Mouse (Mus musculus): ENCODE measurements around the gene Gm49354.
"Not testable (repeated sequence)": the region's sequence is repeated elsewhere in the genome, so short reads cannot be mapped to it uniquely, and the experiment has no call there.

The Gm49354 gene

DNA sequence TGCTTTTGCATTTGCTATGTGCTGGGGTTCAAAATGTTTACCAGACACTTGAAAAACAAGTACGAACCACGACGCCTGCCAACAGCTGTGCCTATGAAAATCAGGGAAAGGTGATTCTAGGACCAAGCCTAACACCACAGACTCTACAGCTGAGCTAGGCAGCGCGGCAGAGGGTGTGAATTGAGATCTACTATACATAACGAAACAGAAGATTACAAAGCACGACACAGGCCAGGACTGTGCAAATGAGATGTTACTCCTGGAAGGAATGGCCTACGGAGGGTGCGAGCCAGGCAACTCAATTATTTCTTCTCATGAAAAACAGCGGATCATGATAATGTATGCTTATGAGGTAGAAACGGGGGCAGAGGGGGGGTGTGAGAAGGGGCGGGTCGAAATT, 13.5 kb downstream of the Gm49354 start:
- peak; percentile 21 for DNase-seq (ENCODE audit: extremely low read depth, low read depth)

DNA sequence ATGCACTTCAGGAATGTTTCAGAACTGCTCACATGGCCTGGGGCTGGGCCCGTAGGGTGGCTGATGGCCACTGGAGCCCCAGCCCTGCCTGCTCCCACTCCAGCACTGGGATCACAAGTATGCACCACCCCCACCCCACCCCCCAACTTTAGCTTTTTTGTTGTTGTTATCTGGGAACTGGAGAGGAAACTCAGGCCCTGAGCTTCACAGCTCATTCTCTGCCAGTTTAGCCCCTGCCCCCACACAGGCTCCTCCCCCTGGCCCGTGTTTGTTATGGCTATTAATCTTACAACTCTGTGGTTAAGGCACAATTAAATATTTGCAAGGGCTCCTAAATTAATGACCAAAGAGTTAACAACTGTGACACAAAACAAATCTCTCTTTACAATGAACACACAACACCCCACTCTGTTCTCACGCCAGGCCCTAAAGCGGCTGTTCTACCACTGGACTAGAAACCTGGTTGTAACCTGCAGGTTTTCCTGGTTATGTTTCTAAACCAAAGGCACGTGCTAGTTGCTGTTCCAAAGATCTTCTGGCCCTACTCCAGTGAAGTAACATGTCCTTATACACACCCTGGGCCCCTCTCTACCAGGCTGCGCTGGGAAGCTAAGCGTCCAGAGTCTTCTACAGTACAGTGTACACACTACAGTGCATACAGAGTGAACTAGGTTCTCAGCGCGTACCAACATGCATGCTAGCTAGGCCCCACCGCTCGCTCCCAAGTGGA, 15.1 kb downstream of the Gm49354 start:
- DNase-seq (ENCODE audit: extremely low read depth, low read depth) = no peak

DNA sequence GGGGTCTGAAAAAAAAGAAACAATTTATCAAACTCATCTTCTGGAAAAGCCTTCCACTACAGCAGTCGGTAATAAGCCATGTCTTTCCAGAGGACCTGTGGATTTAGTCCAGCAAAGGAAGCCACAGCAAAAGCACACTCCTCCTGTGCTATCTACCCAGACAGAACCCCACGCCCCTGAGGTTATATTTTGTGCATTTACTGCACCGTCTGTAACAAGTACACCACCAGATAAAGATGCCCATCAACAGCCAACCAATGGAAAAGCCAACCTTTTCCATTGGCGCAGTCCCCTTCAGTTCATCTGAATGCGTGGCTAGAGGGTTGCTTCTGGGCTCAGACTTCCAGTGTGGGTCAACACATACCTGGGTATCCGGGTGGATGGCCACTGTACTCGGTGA, 19.3 kb downstream of the Gm49354 start:
- no peak for DNase-seq (ENCODE audit: extremely low read depth, low read depth)

DNA sequence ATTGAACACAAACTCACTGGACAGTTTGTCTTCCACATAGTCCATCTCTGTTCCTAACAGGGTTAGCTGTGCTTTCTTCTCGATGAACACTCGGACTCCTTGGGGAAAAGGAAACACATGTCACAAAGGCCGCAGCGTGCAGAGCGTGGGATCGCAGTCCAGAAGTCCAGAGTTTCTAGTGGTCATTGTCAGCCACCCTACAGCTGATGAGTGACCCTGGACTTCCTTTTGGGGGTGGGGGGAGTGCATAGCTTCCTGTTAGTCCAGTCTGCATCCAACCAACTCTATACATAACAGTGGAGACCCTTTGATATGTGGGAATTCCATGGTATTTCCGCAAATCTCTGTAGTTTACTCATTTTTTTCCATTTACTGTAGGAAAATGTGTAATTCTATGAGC, 25.1 kb downstream of the Gm49354 start:
- no peak for DNase-seq (ENCODE audit: extremely low read depth, low read depth)

DNA sequence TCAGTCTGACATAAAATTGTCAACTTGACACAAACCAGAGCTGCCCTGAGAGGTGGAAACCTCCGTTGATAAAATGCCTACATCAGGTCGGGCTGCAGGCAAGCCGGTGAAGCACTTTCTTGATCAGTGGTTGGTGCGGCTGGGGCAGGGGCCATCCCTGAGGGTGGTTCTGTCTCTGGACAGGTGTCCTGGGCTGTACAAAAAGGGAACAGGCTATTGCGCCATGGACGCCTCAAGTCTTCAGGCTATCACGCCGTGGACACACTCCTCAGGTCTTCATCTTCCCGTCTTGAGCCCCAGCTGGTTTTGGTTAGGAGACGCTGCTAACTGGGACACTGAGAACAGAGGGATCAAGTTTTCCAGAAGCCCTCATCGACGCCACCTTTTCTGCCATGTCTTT, 31.7 kb downstream of the Gm49354 start:
- no peak for DNase-seq (ENCODE audit: extremely low read depth, low read depth)

DNA sequence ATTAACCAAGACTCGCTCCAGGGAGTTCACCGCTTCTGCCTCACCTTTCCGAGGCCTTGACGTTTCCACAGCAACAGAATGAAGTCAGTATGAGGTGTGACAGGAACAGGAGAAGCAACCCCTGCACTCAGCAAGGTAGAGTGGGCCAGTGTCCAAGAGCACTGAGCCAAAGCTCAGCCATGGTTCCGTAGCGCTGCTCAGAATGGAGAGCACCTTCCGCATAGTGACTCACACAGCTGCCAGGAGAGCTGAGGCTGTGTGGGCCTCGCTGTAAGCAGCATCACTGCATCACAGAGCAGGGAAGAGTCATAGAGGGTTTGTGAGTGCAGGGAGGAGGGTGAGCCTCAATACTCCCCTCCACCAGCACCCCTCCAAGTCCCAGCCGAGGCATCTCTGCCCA, 35.3 kb downstream of the Gm49354 start, which contains the start of gene 1700014D04Rik:
1700014D04Rik (minus strand) TSS at position 42 of the 400 bp plus-strand sequence.
- no peak for DNase-seq (ENCODE audit: extremely low read depth, low read depth)

DNA sequence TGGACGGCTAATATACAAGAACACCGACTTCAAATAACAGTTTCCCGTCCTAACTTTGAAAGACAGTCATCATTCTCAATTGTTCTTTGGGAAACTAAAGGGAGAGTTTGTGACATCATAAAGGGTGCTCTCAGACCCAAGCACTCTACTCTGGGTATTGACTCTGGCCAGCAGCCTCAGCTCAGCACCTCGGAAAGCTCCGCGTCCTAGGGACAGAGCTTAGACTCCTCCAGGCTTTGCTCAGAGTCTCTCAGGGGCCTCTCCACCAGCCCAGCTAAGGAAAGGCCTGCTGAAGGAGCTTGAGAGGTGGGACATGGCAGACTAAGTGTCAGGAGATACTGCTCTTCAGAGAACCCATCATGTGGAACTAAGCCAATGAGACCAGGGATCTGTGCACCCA, 35.9 kb downstream of the Gm49354 start:
- DNase-seq (ENCODE audit: extremely low read depth, low read depth) = no peak

DNA sequence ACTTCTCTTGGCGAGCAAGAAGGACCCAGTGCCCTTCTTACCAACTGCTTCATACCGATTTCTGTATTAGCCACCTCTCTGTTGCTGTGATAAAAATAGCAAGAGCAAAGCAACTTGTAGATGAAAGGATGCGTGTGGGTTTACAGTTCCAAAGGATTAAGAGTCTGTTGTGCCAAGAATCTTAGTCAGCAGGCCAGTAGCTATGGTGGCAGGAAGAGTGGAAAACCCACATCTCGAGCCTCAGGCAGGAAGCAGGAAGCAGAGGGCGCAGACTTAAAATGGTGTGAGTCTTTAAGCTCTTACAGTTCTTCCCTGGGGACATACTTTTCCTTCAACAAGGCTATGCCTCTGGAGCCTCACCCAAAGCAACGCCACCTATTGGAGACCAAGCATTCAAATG, 36.6 kb downstream of the Gm49354 start:
- DNase-seq (ENCODE audit: extremely low read depth, low read depth) = no peak

DNA sequence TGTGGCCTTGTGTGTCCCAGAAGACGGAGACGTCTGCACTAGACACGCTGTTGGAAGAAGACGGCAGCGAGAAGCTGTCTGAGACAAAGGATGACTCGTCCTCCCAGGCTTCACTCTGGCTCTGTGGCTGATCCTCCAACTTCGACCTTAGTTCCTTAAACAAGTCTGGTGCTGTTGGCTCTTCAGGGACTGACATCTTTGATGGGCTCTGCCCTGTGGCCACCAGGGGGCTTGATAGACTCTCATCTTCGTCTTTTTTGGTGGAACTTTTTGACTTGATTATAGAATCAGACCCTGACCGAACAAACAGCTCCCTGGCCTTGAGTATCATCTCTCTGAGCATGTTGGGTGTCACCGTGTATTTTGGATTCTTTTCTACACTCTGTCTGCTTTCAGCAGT, 40.3 kb downstream of the Gm49354 start:
- peak; percentile 59 for DNase-seq (ENCODE audit: extremely low read depth, low read depth)

DNA sequence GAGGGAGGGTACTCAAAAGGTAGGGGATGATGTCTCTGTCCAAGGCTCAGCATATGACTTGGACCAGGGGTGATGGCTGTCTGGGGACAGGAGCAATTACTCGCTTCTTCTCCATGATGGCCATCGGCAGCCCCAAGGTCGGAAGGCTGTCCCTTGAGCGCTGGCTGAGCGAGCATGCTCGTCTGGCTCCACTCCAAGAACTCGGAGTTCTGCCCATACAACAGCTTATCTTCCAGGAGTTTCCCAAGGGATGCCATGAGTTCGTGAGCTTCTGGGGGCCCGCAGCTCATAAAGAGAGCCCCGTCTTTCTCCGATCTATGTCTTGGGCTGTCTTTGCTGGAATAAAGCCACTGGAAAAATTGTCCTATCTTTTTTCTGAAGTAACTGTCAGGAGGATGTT, 40.9 kb downstream of the Gm49354 start:
- DNase-seq (ENCODE audit: extremely low read depth, low read depth) = no peak

DNA sequence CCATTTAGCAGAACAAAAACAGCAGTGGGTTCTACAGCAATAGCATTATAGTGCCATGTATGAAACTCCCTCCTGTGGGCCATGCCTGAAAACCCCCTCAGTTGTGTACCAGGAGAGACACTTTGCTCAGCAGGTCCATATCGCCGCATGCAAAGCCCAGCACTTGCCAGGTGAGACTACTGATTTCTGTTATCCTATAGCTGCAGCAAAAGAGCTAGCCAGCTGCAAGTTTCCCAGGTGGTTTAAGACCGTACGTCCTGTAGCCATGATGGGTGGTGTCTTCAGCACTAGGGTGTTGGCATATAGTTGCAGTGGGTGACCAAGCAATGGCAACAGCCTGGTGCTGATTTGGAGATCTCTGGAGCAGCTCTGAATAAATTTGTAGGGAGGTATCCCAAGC, 42.6 kb downstream of the Gm49354 start:
- DNase-seq (ENCODE audit: extremely low read depth, low read depth) = no peak

DNA sequence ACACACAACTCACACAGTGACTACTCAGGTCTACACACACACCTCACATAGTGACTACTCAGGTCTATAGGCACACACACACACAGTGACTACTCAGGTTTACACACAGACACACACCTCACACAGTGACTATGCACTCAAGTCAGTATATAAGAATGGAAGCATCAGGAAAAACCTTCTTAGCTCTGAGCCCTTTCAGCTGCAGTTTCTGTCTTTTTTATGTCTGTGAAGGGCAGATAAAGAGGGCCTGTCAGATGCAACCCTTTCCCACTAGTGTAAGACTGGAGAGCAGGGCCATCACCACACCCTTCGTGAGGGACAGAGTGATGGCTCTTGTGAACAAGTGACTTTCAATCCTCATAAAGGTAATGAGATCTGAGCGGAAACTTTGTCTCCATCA, 43.6 kb downstream of the Gm49354 start:
- DNase-seq (ENCODE audit: extremely low read depth, low read depth) = no peak

DNA sequence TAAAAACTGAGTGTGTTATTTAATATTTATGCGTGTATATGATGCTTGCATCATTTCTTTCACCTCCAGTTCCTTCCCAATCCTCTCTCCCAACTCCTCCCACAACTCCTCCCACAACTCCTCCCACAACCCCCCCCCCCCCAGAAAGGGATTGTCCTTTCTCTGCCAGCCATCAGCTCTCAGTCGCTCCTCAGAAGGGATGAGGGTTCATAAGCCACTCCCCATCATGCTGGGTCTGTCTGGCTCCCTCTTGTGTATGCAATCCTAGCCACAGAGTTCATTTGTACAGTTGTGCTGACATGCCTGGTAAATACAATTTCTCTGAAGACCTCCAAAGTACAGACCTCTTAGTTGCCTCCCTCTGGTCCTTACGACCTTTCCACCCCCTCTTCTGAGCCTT, 46.9 kb downstream of the Gm49354 start:
- DNase-seq (ENCODE audit: extremely low read depth, low read depth) = peak; percentile 74

DNA sequence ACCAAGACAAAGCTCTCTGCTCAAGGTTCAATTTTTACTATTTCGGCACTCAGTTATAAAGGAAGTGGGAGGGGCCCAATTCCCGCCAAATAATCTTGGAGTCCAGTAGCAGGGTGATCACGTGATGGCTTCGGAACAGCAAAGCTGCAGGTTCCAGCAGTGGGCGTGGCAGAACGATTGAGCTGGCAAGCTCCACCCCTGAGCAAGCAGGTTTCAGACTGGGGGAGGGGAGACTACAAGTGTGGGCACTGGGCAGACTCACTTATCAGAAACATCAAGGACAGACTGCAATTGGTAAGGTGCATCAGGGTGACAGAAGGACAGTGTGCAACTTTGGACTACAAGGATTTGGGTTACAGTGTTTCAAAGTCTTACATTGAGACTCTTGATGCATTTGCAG, 47.7 kb downstream of the Gm49354 start:
- peak; percentile 36 for DNase-seq (ENCODE audit: extremely low read depth, low read depth)

DNA sequence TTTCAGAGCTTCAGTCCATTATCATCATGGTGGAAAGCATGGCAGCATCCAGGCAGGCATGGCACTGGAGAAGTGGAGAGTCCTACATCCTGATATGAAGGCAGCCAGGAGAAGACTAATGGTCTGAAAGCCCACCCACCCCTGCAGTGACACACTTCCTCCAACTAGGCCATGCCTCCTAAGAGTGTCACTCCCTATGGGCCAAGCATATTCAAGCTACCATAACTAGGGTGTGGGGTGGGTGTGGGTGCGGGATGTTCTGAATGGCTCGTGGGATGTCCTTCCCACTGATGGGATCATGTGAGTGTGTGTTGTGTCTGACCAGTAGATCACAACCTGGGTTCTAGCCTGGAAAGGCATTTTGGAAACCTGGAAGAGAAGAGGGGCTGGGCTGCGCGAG, 48.1 kb downstream of the Gm49354 start:
- peak; percentile 74 for DNase-seq (ENCODE audit: extremely low read depth, low read depth)

DNA sequence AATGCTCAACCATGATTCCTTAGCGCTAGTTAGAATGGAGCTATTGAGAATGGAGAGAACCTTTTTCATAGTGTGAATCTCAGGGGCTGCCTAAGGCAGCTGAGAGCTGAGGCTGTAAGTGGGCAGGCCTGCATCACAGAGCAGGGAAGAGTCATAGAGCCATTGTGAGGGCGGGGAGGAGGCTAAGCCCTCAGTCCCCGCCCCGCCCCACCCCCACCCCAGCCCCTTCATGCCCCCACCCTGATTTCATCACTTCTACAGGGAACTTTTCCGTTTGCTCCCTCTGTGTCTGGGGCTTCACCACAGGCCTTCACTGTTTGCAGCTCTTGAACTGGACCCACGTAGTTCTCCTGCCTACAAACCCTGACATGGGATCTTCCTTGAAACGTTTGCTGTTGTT, 50.4 kb downstream of the Gm49354 start, which contains the start of gene Spata31d1d:
Spata31d1d (minus strand) TSS at position 101 of the 400 bp plus-strand sequence.
- DNase-seq (ENCODE audit: extremely low read depth, low read depth) = no peak

DNA sequence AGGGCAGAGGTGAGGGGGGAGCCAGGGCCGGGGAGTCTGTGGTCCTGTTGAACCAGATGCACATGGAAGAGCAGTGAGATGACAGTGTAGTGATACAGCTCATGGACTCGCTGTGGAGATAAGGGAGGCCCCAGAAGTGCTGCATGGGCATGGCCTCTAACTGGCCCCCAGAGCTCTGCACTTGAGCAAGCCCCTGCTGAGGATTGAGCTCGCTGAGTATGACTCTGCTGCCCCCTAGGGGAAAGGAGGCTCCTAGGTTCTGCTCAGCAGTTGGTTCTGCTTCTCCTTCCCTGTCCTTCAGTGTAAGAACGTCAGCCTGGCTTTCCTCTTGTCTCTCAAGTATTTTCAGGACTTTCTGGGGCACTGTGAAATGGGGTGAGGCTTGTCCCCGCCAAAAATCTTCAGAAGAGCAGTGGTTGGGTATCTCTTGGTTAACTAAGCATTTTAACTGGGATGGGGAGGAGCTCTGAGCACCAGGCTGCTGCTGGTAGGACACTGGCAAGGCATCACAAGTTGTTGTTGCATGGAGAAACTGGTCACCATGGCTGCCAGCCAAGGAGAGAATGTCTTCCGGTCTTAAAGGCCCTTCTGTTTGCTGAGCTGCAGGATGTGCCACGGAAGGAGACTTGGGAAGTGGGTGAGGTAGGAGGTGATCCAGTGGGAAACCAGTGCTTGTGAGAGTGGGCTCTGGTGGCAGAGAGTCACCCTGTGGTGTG, 53.5 kb downstream of the Gm49354 start:
- peak; percentile 69 for DNase-seq (ENCODE audit: extremely low read depth, low read depth)

DNA sequence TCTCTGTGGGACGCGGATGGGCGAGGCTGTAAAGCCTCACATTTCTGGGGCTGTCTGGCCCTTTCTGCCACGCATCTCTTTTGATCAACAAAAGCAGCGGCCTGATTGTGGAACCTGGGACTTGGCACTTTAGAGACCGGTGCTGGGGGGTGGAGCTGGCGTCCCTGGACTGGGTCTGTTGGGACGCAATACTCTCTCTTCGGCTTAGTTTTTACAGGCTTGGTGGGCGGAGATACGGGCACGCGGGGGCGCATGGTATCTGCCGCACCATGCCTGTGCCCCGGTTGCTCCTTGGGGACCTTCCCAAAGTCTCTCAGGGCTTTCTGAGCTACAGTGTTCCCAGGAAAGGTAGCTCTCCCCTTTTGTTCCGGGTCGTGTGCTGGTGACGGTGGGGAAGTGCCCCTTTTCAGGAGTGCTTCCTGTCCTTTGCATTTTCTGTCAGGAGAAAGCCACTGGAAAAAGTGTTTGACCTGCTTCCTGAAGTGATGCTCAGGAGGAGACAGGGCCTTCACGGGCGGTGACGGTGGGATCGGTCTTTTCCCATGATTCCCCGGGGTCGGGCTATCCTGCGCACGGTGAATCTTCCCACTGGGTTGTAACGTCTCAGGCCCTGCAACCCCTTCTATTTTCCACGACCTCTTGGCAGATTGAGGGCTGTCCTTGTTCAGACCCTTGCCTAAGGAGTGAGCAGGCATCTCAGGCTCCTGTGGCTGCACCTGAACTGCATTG, 55.7 kb downstream of the Gm49354 start:
- DNase-seq (ENCODE audit: extremely low read depth, low read depth) = no peak

DNA sequence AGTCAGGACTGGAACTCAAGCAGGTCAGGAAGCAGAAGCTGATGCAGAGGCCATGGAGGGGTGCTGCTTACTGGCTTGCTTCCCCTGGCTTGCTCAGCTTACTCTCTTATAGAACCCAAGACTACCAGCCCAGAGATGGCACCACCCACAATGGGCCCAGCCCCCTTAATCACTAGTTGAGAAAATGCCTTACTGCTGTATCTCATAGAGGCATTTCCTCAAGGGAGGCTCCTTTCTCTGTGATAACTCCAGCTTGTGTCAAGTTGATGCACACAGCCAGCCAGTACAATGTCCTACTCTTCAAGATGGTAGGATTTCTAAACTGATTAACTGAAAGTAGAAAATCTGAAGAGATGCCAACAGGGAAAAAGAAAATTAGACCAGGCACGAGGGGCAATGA, 60.0 kb downstream of the Gm49354 start:
- not testable (repeated sequence) for DNase-seq (ENCODE audit: extremely low read depth, low read depth)

DNA sequence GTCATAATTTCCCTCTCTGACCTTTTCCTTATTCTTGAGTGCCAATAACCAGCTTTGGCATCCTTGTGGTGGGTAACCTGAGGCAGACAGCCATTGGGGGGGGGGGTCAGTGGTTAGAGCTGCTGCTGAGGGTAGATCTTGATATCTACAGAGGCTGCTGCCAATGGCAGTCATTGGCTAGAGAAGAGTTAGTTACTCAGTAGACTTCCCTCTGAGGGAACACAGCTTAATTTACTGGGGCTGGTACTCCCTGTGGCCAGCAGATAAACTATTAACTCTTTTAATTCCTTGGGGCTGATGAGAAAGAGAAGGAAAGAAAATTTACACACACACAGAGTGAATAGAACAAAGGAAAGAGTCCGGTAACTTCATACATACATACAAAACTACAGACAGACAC, 62.6 kb downstream of the Gm49354 start:
- no peak for DNase-seq (ENCODE audit: extremely low read depth, low read depth)

DNA sequence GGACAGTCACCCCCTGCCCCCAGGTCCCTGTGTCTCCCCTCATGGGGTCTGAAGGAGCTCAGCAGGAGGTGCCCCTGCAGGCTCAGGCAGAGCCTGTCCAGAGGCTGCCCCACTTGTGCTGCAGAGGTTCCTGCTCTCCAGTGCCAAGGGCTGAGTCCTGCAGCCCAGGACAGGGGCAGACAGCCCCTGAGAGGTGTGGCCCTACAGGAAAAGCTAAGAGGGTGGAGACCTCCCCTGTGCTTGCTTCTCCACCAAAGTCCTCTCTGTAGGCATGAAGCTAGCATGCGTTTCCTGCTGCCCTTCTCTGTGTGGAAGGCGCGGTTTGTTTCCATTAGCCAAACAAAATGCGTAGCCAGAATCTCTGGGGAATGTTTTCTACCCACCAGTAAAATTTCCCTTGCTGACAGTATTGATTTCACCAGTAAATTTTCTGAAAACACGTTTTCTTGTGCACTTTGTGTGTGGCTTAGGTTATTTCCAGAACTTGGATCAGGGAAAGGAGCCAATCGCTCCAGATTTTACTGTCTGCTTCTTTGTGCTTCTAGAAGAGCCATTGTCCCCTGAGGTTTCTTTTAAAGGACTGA, 63.1 kb downstream of the Gm49354 start:
- not testable (repeated sequence) for DNase-seq (ENCODE audit: extremely low read depth, low read depth)

DNA sequence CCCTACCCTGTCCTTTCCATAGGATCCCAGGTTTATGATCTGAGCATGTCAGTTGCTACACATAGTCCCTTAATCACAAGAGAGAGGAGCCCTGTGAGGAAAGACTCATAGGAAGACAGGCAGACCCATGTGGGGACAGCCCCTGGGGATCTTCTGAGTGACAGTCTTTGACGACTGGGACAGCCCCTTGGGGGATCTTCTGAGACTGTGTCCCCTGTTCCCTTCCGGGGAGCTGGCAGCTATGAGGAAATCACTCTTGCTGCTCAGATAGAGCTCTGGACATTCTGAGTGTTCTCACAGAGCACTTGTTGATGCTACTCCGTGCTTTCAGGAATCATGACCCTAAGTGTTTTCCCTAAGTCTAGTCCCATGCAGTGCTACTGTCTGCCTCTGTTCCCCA, 68.3 kb downstream of the Gm49354 start:
- DNase-seq (ENCODE audit: extremely low read depth, low read depth) = no peak

Measured in MEL-GATA-1-ER (cell line).